Mouse (Mus musculus): ENCODE measurements around the gene Smco1. TPM values are rescaled to one million over a fixed set of nuclear protein-coding genes. Genes with fewer than 3 reads are reported as not detected.

Gene Smco1
- not detected for polyA plus RNA-seq (2015; fragmentation: Illumina TruSeq; extraction: RNeasy Lipid Tissue Mini Kit (QIAGEN cat#74804); ENCODE audit: low read depth, low replicate concordance)

GRCm38 (mm10) chr16:32271291-32271690 is at the start of gene Smco1:
Gene Smco1 (plus strand): TSS chr16:32271468.

GRCm38 (mm10) chr16:32246952-32247370 is 24.3 kb upstream of the Smco1 start, which contains the start of the genes Fbxo45 and Wdr53:
Gene Fbxo45 (minus strand): TSS chr16:32247158.
Gene Wdr53 (plus strand): TSS chr16:32247227.

GRCm38 (mm10) chr16:32277308-32278256 is 6.3 kb downstream of the Smco1 start, which contains the start of gene Rnf168:
Gene Rnf168 (plus strand): TSS chr16:32277459.

Other genes starting within 250 kb of the Smco1 start
- 21.2 TPM for gene Pak2, start 192.1 kb upstream of the Smco1 start, polyA plus RNA-seq (2015; fragmentation: Illumina TruSeq; extraction: RNeasy Lipid Tissue Mini Kit (QIAGEN cat#74804); ENCODE audit: low read depth, low replicate concordance)
- gene Pigx, start 171.7 kb upstream of the Smco1 start, polyA plus RNA-seq (2015; fragmentation: Illumina TruSeq; extraction: RNeasy Lipid Tissue Mini Kit (QIAGEN cat#74804); ENCODE audit: low read depth, low replicate concordance), result 36.6 TPM
- gene Cep19, start 171.7 kb upstream of the Smco1 start, polyA plus RNA-seq (2015; fragmentation: Illumina TruSeq; extraction: RNeasy Lipid Tissue Mini Kit (QIAGEN cat#74804); ENCODE audit: low read depth, low replicate concordance), result 96.5 TPM
- 5.6 TPM for gene Nrros, start 105.9 kb upstream of the Smco1 start, polyA plus RNA-seq (2015; fragmentation: Illumina TruSeq; extraction: RNeasy Lipid Tissue Mini Kit (QIAGEN cat#74804); ENCODE audit: low read depth, low replicate concordance)
- gene Bex6, start 91.6 kb upstream of the Smco1 start, polyA plus RNA-seq (2015; fragmentation: Illumina TruSeq; extraction: RNeasy Lipid Tissue Mini Kit (QIAGEN cat#74804); ENCODE audit: low read depth, low replicate concordance), result not detected
- gene Fbxo45, start 24.3 kb upstream of the Smco1 start, polyA plus RNA-seq (2015; fragmentation: Illumina TruSeq; extraction: RNeasy Lipid Tissue Mini Kit (QIAGEN cat#74804); ENCODE audit: low read depth, low replicate concordance), result 34.5 TPM
- 18.7 TPM for gene Wdr53, start 24.2 kb upstream of the Smco1 start, polyA plus RNA-seq (2015; fragmentation: Illumina TruSeq; extraction: RNeasy Lipid Tissue Mini Kit (QIAGEN cat#74804); ENCODE audit: low read depth, low replicate concordance)
- gene Rnf168, start 6.0 kb downstream of the Smco1 start, polyA plus RNA-seq (2015; fragmentation: Illumina TruSeq; extraction: RNeasy Lipid Tissue Mini Kit (QIAGEN cat#74804); ENCODE audit: low read depth, low replicate concordance), result 25.9 TPM
- 13.6 TPM for gene Ubxn7, start 60.8 kb downstream of the Smco1 start, polyA plus RNA-seq (2015; fragmentation: Illumina TruSeq; extraction: RNeasy Lipid Tissue Mini Kit (QIAGEN cat#74804); ENCODE audit: low read depth, low replicate concordance)
- not detected for gene Tm4sf19, start 129.0 kb downstream of the Smco1 start, polyA plus RNA-seq (2015; fragmentation: Illumina TruSeq; extraction: RNeasy Lipid Tissue Mini Kit (QIAGEN cat#74804); ENCODE audit: low read depth, low replicate concordance)
- 31.1 TPM for gene Tctex1d2, start 148.2 kb downstream of the Smco1 start, polyA plus RNA-seq (2015; fragmentation: Illumina TruSeq; extraction: RNeasy Lipid Tissue Mini Kit (QIAGEN cat#74804); ENCODE audit: low read depth, low replicate concordance)
- gene Pcyt1a, start 159.5 kb downstream of the Smco1 start, polyA plus RNA-seq (2015; fragmentation: Illumina TruSeq; extraction: RNeasy Lipid Tissue Mini Kit (QIAGEN cat#74804); ENCODE audit: low read depth, low replicate concordance), result 25.0 TPM
- not detected for gene Slc51a, start 216.4 kb downstream of the Smco1 start, polyA plus RNA-seq (2015; fragmentation: Illumina TruSeq; extraction: RNeasy Lipid Tissue Mini Kit (QIAGEN cat#74804); ENCODE audit: low read depth, low replicate concordance)
- gene Zdhhc19, start 224.8 kb downstream of the Smco1 start, polyA plus RNA-seq (2015; fragmentation: Illumina TruSeq; extraction: RNeasy Lipid Tissue Mini Kit (QIAGEN cat#74804); ENCODE audit: low read depth, low replicate concordance), result not detected

Data from brain, adult 10 weeks (tissue).